Mouse (Mus musculus) megakaryocyte-erythroid progenitor cell, adult 5-6 weeks (primary cell): ENCODE results near the gene Tent4a. TPM values are rescaled to one million over a fixed set of nuclear protein-coding genes. Genes with fewer than 3 reads are reported as not detected.
A peak's percentile ranks its signal among the peaks of the same experiment; 100 is the strongest.

Experiments used
- ATAC-seq: replicated peaks from 2 replicates; pipeline ENCODE4 v1.8.0; 2016; ENCODE audit warnings: mild to moderate bottlenecking, inconsistent platforms; ENCODE audit not compliant: severe bottlenecking, poor library complexity, low FRiP score, low TSS enrichment
- total RNA-seq, 2 experiments: library from RNA; stranded (forward) in 1 of 2; stranded (reverse) in 1 of 2; fragments of 200-1000, 215-1000 nt in 1 of 2; fragments of >200 nt in 1 of 2; fragmentation: Nextera tagmentation in 1 of 2; gene quantifications; 2 replicates each; pipeline ENCODE4 v1.2.3; 2014 to 2017

Gene Tent4a
- total RNA-seq, 2 experiments from 2014 or later = 13.5 to 24.2 TPM

DNA sequence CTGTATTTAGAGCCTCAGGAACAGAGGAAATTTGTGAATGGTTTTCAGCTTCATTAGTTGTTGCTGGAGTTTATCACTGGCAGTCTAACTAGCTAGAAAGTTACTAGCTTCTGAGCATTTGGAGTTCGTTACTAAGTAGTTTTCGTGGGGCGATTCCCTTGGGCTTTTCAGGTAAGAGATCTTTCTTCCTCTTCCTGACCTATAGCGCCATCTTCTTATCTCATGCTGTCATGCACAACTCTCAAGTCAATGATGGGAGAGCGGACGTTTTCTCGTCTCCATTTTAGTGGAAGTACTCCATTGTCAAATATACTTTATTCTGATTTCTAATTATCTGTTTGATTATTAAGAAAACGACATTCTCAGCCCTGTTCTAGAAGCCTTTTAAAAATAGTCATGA, 15.6 kb upstream of the Tent4a start:
- no peak for ATAC-seq

GRCm38 (mm10) chr13:69547488-69548180, 13.2 kb upstream of the Tent4a start:
- no peak for ATAC-seq

GRCm38 (mm10) chr13:69545019-69545418, 10.6 kb upstream of the Tent4a start:
- ATAC-seq = peak; percentile 87

DNA sequence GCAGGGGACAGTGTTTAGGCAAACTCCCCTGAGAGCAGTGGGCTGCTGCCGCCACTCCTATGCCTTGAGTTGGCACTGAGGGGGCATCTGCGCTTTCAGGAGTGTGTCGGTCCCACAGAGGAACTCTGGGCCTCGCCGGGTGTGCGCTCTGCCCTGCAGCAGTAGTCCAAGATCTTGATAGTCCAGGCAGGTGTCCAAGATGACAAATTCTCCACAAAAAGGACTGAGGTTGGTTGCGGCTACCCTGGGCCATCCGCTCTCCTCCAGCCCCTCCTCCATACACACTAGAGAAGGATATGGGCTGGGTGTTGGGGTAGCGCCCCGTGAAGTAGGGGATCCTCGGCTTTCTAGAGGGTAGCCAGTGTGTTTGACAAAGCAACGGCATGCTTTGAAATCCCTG, 9.2 kb upstream of the Tent4a start:
- no peak for ATAC-seq

DNA sequence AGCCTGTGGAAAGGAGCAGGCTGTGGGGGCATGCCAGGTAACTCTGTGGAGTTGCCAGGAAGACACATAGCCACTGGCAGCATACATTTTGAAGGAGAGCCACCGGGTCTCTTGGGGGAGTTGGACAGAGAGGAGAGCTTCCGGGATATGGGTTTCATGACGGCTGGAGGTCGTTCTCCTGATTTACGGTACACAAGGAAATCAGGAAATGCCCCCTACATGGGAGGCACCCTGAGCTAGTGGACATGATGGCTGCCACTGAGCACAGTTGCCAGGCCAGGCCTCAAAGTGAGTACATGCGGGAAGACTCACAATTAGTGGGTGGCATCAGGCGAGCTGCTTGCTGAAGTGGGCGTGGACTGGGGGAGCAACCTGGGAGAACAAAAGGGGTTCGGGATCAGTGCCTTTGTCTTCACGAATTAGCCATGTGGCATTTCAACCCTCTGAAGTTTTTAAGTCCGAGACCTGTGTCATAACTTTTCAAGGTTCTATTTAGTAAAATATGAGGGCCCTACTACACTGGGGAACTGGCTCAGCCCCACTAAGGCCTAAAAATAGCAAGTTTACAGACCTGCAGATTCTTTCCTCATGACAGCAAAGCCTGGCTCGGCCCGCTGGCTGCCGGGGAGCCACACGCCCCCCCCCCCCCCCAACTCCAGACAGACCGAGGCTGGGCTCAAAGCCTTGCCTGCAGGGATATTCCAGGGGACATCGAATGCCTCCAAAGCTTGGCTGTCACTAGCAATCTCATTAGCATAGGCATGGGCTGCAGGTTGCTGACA, 8.3 kb upstream of the Tent4a start:
- ATAC-seq = no peak

GRCm38 (mm10) chr13:69541776-69542175, 7.4 kb upstream of the Tent4a start:
- no peak for ATAC-seq

- no peak for ATAC-seq
Observed at GRCm38 (mm10) chr13:69541209-69541608, 6.8 kb upstream of the Tent4a start.

GRCm38 (mm10) chr13:69538327-69538726, 3.9 kb upstream of the Tent4a start:
- no peak for ATAC-seq

DNA sequence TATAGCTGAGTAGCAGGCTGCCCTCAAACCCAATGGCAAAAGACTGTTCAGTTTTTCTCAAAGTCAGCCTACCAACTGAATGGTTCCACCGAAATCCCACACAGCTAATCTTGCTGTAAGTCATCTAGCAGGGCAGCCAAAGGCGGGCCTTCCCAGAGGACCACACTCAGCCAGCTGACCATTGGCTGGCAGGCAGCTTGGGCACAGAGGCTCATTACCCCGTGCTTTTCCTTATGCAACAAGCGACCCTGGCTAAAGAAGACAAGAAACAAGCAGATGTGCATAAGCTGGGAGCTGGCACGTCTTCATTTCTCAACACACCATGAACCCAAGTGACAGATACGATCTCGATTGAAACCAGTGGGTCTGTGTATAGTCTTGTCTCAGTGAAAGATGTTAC, 2.9 kb upstream of the Tent4a start:
- ATAC-seq = no peak

- ATAC-seq = no peak
Observed at GRCm38 (mm10) chr13:69536021-69536420, 1.6 kb upstream of the Tent4a start.

DNA sequence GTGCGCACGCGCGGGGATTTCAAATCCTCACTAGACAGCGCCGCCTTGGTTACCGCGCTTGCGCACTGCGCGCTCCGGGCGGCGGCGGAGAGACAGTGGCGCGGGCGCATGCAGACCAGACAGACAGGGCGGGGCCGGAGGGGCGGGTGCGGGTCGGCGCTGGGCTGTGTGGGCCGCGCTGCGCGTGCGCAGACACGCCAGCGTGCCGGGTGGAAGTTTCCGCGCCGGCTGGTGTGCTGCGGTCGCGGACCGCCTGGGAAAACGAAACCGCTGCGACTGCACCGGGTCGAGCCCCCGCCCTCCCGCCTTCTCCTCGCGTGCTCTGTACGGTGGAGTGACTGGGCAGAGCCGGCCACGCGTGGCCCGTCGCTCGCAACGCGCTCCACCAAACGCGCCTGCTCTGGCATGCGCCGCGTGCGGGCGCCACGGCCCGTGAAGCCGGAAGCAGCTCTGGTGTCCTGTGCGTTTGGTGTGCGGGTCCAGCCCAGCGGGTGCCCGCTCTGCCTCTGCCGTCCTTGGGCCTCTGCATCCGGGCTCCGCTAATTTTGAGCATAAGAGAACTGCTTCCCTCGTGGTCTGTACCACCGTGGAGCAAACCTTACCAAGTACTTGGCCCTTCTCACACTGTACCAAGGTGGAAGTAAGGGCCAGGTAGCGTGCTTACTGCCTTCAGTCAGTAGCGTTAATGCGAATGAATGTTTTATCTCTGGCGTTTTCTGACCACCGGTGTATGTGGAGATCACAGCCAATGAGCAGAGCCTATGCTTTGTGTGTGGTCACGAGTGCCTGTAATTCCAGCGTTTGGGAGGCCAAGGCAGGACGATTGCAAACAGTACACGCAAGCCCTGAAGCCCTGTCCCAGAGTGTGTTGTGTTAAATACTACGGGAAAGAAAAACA, 486 bp upstream of the Tent4a start:
- peak; percentile 77 for ATAC-seq

DNA sequence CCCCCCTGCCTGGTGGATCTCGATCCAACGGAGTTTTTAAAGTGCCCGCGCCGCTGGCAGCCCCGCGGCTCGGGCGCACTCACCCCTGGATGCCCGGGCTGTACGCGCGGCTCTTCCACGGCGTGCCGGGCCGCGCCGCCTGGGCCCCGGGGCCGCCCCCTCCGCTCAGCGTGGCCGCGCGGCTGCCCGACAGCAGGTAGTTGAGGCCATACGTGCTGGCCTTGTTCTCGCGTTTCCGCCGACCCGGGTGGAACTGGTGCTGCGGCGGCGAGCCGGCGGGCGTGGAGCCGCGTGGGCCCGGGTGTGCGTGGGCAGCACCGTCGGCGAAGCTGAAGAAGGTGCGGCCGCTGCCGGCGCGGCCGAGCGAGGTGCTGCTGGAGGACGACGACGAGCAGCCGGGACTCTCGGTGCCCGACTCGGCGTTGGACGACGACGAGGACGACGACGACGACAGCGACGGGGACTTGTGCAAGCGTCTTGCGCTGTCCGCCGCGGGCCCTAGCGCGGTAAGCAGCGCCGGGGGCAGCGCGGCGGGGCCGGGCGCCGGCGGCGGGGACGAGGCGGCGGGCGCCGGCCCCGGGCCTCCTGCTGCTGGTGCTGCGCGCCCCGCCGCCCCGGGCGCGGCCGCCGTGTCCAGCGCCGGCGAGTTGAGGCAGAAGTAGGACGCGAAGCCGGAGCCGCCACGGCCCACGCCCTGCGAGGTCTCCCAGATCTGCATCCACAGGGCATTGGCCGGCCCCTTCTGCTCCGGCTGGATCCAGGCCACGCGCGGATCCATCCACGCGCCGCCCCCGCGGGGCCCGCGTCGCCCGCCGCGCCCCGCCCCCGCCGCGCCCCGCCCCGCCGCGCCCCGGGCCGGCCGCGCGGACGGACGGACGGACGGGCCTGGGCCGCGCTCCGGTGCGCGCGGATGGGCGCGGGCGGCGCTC, 748 bp downstream of the Tent4a start, which contains the start of gene Nsun2:
TSS of gene Nsun2 (plus strand) at position 342 of the 929 bp plus-strand sequence.
- 0 out of 2 replicates have a peak, but pooled peaks have one; percentile 11 for ATAC-seq

DNA sequence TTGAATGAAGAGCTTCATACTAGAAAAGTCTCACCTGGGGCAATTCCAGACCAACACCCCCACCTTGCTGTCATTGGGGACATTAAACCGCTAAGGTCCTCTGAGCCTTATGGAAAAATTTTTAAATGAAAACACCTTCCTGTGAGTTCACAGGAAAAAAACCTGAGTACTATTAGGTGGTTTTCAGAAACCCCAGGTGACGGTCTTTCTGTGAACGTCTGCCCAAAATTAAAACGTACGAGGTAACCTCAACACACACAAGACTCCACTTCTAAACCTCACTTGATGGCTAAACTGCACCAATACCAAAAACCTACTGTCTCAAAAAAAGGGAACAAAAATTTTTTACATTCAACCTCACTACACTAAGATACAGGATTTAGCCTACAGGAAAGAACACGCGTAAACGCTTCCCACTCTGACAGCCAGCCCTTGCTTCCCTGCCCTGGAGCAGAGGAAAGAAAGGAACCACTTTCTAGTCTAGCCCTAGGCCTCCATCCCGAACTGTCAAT, 1.5 kb downstream of the Tent4a start:
- ATAC-seq = no peak

DNA sequence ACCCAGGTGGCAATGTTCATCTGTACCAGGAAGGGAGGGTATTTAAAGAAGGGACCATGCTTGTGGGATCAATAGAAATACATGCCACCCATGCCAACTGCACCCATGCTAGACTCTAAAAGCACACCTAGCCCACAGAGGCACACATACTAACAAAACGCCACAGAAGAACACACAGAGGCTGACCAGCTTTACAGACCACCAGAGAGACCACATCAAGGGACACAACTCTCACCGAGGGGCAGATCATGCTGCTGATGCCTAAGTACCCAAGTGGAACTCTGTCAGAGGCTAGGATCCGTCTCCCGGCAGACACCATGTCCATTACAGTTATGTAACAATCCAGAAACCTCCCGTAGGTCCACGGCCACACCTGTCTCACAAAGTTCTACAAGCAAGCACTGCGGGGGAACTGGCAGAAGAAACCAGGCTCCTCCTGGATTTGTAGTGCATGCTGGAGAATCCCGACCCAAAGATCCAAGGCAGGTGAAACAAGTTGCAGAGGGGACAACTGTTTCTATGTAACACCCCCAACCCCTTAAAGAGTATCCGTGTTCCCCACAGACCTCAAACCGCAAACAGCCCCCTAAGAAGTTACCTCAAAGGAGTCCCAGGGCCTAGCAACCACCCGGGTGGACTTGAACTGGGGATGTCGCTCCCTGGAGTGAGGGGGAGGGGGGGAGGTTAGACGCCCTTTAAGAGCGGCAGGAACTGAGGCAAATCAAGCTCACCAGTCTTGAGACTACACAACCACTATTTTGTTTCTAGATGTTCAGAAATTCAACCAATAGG, 2.1 kb downstream of the Tent4a start:
- no peak for ATAC-seq

GRCm38 (mm10) chr13:69531431-69531830, 3.0 kb downstream of the Tent4a start:
- no peak for ATAC-seq

DNA sequence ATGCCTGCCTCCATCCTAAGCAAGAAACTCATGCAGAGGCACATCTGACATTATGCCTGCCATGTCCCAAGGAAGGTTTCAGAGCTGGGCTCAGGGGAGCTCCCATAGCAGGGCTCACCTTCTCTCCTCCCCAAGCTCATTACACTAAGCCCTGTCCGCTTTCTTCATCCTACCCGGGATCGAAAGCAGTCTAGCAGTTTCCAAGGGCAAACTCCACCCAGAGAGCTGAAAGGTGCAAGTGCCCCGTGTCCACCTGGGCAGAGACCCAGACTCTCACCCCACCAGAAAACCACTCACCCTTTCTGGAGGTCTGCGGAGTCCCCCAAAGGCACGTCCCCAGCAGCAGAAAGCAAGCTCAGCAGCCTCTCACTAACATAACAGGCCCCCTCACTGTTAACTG, 3.5 kb downstream of the Tent4a start:
- ATAC-seq = no peak

- no peak for ATAC-seq
Observed at GRCm38 (mm10) chr13:69530156-69530555, 4.3 kb downstream of the Tent4a start.

DNA sequence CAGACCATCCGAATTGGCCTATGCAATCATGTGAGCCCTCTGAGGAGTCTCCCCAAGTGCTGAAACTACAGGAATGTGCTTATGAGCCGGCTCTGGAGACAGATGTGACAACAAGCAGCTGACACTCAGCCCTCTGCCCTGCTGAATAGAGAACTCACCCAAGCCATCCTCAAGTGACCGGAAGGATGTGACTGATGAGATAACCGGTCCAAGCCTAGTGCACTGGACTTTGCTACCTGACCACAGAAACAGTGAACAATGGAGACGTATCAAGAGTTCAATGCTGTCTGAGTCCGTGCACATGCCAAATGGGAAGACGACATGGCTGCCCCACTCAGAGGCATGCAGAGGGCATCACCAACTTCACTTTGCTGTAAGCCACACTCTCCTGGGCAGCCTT, 5.9 kb downstream of the Tent4a start:
- ATAC-seq = no peak
